Mouse (Mus musculus) heart, postnatal 0 days (tissue): Measurements from ENCODE around the gene Myh10. TPM values are rescaled to one million over a fixed set of nuclear protein-coding genes. Genes with fewer than 3 reads are reported as not detected.
A peak's percentile ranks its signal among the peaks of the same experiment; 100 is the strongest.

Source experiments
- ATAC-seq: fragments of 200-750 bp; cut with Nextera tagmentation; 2 replicates; pipeline ENCODE4 v1.8.0; 2017; ENCODE audit warnings: low read depth, moderate number of reproducible peaks, moderate library complexity; ENCODE audit not compliant: insufficient read depth
- DNase-seq: peaks from one replicate; pipeline ENCODE4 v3.0.0-alpha.2; 2016; ENCODE audit warnings: low spot score
- H3K27ac ChIP-seq: fragments of 300-500 bp; sonication (generic); 2 replicates; pipeline ENCODE4 v1.5.1; 2014; ENCODE audit warnings: low read depth, mild to moderate bottlenecking
- H3K27me3 ChIP-seq: fragments of 300-500 bp; sonication (generic); 2 replicates; pipeline ENCODE4 v1.6.1; 2014; ENCODE audit warnings: low read length, mixed read lengths; ENCODE audit not compliant: control insufficient read depth, insufficient read depth
- H3K36me3 ChIP-seq: fragments of 300-500 bp; sonication (generic); replicated peaks from 2 replicates; pipeline ENCODE4 v1.6.1; 2014; ENCODE audit warnings: low read length, mixed read lengths; ENCODE audit not compliant: control insufficient read depth, insufficient read depth
- H3K4me1 ChIP-seq: fragments of 300-500 bp; sonication (generic); 2 replicates; pipeline ENCODE4 v1.6.1; 2014; ENCODE audit warnings: antibody characterized with exemption; ENCODE audit not compliant: control insufficient read depth, insufficient read depth
- H3K4me2 ChIP-seq: fragments of 300-500 bp; sonication (generic); 2 replicates; pipeline ENCODE4 v1.6.1; 2014; ENCODE audit warnings: low read depth, mild to moderate bottlenecking, low read length, moderate library complexity
- H3K4me3 ChIP-seq: fragments of 300-500 bp; sonication (generic); 2 replicates; pipeline ENCODE4 v1.5.1; 2014; ENCODE audit warnings: low read depth, low read length
- H3K9ac ChIP-seq: fragments of 300-500 bp; sonication (generic); replicated peaks from 2 replicates; pipeline ENCODE4 v1.6.1; 2014; ENCODE audit warnings: low read depth, low read length, mixed read lengths
- H3K9me3 ChIP-seq: fragments of 300-500 bp; sonication (generic); replicated peaks from 2 replicates; pipeline ENCODE4 v1.6.1; 2016; ENCODE audit warnings: low read length; ENCODE audit not compliant: control insufficient read depth
- CTCF ChIP-seq: IDR thresholded peaks from 2 replicates; pipeline ENCODE4 v1.5.1; 2016; ENCODE audit warnings: antibody characterized with exemption, control low read depth, low read depth
- EP300 ChIP-seq: IDR thresholded peaks from 2 replicates; pipeline ENCODE4 v1.6.1; 2016; ENCODE audit warnings: antibody characterized with exemption, low read depth
- WGBS: fragments of 180-500 bp; shearing (Covaris S2); extraction: QIAGEN DNeasy Blood & Tissue Kit; methylation state at CpG from one replicate; pipeline ENCODE4 v1.1.7; 2014; 5-methylcytosine and 5-hydroxymethylcytosine counted together
- polyA plus RNA-seq: library from polyadenylated mRNA; unstranded; fragments of >200 nt; fragmentation: Nextera tagmentation; extraction: Ambion mirVana; gene quantifications from 2 replicates; pipeline ENCODE4 v1.2.1, GENCODE M21; 2015
- total RNA-seq: library from RNA; depleted of rRNA; stranded (reverse); fragments of >200 nt; gene quantifications from 2 replicates; pipeline ENCODE4 v1.2.3, GENCODE M21; 2014; ENCODE audit warnings: low replicate concordance

Myh10 gene
- total and polyA plus RNA-seq, 2 experiments from 2014 or later = 39.5 to 82.8 TPM

- no peak for TF ChIP-seq CTCF
- no peak for TF ChIP-seq EP300
- no peak for ATAC-seq
- Histone ChIP-seq H3K36me3 (peaks cover 92% of the 10 kb centered on the region), H3K9me3 (no peaks in the 10 kb centered on the region), H3K9ac (no peak overlapping the region), H3K27me3 (no peaks in the 10 kb centered on the region), H3K4me2 (no peak overlapping the region), H3K4me3 (no peak overlapping the region), H3K4me1 (0 out of 2 replicates have a peak, but pooled peaks cover 4% of the 10 kb centered on the region), H3K27ac (no peak overlapping the region)
- peak; percentile 16 for DNase-seq
- 45% methylated on average over 3 of the region's 3 CpGs for WGBS
Observed at GRCm38 (mm10) chr11:68764622-68765021, 73.3 kb downstream of the Myh10 start.

- WGBS = 86% methylated on average over 10 of the region's 10 CpGs
- peaks cover 95% of the 10 kb centered on the region for H3K36me3 ChIP-seq
- DNase-seq (no peak), ATAC-seq (no peak)
- no peak overlapping the region for H3K9ac ChIP-seq
- H3K27ac ChIP-seq = no peak overlapping the region
- 0 out of 2 replicates have a peak, but pooled peaks cover 4% of the 10 kb centered on the region for H3K4me1 ChIP-seq
- H3K4me2 ChIP-seq = no peak overlapping the region
- no peaks in the 10 kb centered on the region for H3K9me3 ChIP-seq
- H3K4me3 ChIP-seq = no peak overlapping the region
- H3K27me3 ChIP-seq = no peaks in the 10 kb centered on the region
- TF ChIP-seq EP300 = no peak
Observed at GRCm38 (mm10) chr11:68767762-68768542, 76.6 kb downstream of the Myh10 start.

GRCm38 (mm10) chr11:68769770-68770510 is 78.6 kb downstream of the Myh10 start:
- no peaks in the 10 kb centered on the region for H3K9me3 ChIP-seq

GRCm38 (mm10) chr11:68776147-68776655 is 84.8 kb downstream of the Myh10 start:
- H3K36me3 ChIP-seq = peaks cover 71% of the 10 kb centered on the region

More at GRCm38 (mm10) chr11:68769770-68770510, 78.6 kb downstream of the Myh10 start:
- no peaks in the 10 kb centered on the region for H3K27me3 ChIP-seq
- peaks cover 95% of the 10 kb centered on the region for H3K36me3 ChIP-seq
- no peak overlapping the region for H3K4me3 ChIP-seq
- no peak overlapping the region for H3K9ac ChIP-seq
- H3K27ac ChIP-seq = no peak overlapping the region
- ATAC-seq (no peak), DNase-seq (no peak)
- no peak for TF ChIP-seq EP300
- TF ChIP-seq CTCF = no peak
- WGBS = 90% methylated on average over 9 of the region's 9 CpGs
- H3K4me2 ChIP-seq = no peak overlapping the region
- no peaks in the 10 kb centered on the region for H3K4me1 ChIP-seq

GRCm38 (mm10) chr11:68777933-68778332 is 86.6 kb downstream of the Myh10 start:
- Histone ChIP-seq H3K27me3 (no peaks in the 10 kb centered on the region), H3K9ac (no peak overlapping the region), H3K36me3 (peaks cover 69% of the 10 kb centered on the region), H3K4me2 (no peak overlapping the region), H3K4me3 (no peak overlapping the region), H3K27ac (no peak overlapping the region), H3K9me3 (no peaks in the 10 kb centered on the region), H3K4me1 (peaks cover 11% of the 10 kb centered on the region)
- TF ChIP-seq CTCF = no peak
- no peak for TF ChIP-seq EP300
- DNase-seq = no peak
- no peak for ATAC-seq
- WGBS = 72% methylated on average over 11 of the region's 11 CpGs

More at GRCm38 (mm10) chr11:68776147-68776655, 84.8 kb downstream of the Myh10 start:
- Histone ChIP-seq H3K27ac (no peak overlapping the region), H3K4me3 (no peak overlapping the region), H3K4me1 (peaks cover 11% of the 10 kb centered on the region), H3K27me3 (no peaks in the 10 kb centered on the region), H3K9me3 (no peaks in the 10 kb centered on the region), H3K4me2 (no peak overlapping the region), H3K9ac (no peak overlapping the region)
- no peak for DNase-seq
- WGBS = 70% methylated on average over 7 of the region's 7 CpGs
- ATAC-seq = no peak
- TF ChIP-seq CTCF (no peak), EP300 (no peak)
